Mouse (Mus musculus) right cerebral cortex, postnatal 14 days (tissue): ENCODE data around the gene Ermard.
A peak's percentile ranks its signal among the peaks of the same experiment; 100 is the strongest.
"Not testable (repeated sequence)": the region's sequence is repeated elsewhere in the genome, so short reads cannot be mapped to it uniquely, and the experiment has no call there.

ENCODE experiments used
- DNase-seq: peaks from one replicate; pipeline ENCODE4 v3.0.0; 2022

Gene Ermard

DNA sequence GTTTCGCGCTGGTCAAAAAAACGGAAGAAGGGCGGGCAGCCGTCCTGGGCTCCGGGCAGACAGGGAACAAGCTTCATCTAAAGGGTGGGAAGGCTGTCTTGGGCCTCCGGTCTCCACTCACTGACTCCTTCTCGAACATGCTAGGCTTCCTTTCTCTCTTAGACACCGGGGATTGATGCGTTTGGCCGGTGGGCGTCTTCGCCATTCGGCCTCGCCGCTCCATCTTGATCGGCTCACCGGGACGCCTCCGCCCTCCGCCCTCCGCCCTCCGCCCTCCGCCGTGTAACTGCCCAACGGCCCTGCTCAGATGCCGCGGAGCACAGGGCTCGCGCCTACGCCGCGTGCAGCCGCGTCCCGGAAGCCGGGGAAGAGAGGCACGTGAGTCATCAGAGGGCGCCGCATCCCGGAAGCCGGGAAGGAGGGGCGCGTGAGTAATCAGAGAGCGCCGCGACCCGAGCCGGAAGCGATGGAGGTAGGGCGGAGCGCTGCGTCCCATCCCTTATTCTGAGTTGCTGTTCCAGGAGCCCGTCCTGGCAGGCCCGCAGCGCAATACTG, at the start of gene Ermard, which contains the start of the genes Tcte3 and Gm3448:
Gene Ermard (plus strand): TSS at position 34 of the 555 bp plus-strand sequence.
Gene Tcte3 (minus strand): TSS at position 314 of the 555 bp plus-strand sequence.
Gene Gm3448 (minus strand): TSS at position 363 of the 555 bp plus-strand sequence.
- not testable (repeated sequence) for DNase-seq

DNA sequence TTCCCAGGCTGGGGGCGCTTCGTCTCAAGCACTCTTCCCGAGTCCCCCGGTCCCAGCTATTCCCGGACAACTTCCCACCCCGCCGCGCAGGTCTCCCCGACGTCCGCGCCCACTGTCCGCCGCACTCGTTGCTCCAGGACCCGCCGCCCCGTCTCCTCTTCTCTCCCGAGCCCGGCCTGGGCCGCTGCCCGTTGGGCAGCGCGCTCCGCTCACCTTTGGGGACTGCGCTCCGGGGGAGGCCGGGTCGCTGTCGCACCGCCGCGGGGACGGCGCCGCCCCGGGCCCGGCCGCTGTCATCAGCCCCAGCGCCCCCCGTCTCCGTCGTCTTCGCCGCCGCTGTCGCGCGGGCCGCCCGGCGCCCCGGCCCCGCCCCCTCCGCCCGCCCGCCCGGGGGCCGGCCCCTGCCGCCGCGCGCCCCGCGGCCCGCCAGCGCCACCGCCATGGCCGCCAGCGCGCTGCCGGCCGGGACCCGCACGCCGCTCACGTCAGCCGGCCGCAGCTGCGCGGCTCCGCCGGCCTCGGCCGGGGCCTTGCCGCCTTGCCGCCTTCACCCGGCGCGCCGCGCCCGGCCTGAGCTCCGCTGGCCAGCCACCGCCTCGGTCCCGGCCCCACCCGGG, 48.4 kb upstream of the Ermard start:
- not testable (repeated sequence) for DNase-seq

DNA sequence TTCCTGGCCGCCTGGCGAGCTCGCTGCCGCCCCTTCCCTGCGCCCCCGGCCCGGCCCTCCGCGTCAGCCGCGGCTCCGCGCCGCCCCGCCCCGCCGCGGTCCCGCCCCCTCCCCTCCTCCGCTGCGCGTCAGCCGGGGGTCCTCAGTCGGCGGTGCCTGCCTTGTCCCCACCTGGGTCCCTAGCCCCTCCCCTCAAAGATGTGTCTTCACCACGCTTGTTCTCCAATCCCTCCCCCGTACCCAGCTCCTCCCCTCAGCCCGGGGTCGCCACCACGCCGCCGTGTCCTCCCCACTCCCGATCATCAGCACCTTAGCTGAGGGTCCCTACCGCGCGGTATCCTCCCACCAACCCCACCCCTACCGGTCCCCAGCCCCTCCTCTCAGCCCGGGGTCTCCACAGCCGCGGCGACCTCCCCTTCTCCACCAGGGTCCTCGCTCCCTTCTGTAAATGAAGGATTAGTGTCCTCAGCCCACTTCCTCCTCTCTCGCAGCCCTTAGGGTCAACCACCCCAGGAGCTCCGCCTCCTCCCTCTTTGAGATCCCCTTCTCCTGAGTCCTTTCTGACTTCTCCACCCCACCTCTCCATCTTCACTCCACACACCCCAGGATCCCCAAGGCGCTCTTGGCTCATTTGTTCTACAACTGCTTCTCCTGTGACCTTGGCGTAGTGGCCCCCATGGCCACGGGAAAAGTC, 47.7 kb upstream of the Ermard start:
- DNase-seq, result not testable (repeated sequence)

DNA sequence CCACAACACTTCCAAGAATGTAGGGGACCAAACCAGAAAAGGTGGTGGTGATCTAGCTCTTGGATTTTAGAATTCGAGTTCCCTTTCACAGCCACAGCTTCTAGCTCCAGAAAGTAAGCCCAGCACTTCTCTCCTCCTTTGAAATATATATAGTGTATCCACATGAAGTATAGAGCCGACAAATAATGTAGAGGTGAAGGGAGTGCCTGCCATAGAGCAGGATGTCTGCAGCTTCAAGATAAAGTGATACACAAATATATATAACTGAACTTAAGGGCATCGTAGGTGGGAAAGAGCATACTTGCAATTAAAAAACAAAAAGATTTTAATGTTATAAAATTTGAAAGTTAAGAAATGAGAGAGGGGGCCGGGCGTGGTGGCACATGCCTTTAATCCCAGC, 46.9 kb upstream of the Ermard start:
- not testable (repeated sequence) for DNase-seq

DNA sequence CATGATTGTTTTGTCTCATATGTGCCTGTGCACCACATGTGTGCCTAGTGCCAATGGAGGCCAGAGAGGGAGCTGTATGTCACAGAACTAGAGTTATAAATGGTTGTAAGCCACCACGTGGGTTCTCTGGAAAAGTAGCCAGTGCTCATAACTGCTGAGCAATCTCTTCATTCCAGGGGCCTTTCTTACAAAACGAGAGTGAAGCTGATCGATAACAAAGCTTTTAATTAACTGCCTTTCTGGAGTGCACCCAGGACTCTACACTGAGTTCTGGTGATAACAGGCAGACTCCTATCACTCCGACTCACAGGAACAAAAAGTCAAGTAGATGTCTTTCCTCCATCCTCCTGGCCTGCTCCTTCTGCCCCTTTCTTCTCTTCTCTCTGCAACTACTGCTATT, 41.0 kb upstream of the Ermard start:
- not testable (repeated sequence) for DNase-seq

DNA sequence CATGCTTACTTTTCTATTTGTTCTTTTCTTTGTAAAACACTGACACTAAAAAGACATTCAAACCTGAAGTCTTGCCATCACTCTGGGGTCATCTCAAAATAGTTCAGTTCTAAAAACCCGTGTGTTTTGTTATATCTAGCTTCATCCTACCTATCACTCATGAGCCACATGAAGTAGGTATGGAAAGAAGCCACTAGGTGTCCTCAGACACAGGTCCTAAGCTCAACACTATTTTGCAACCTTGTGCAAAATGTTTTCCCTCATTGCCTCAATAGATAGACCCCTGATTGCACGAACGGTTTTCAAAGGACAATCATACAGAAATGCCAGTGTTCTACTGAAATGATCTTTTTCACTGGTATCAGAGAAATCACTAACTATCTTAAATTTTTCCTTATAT, 31.9 kb upstream of the Ermard start:
- not testable (repeated sequence) for DNase-seq

DNA sequence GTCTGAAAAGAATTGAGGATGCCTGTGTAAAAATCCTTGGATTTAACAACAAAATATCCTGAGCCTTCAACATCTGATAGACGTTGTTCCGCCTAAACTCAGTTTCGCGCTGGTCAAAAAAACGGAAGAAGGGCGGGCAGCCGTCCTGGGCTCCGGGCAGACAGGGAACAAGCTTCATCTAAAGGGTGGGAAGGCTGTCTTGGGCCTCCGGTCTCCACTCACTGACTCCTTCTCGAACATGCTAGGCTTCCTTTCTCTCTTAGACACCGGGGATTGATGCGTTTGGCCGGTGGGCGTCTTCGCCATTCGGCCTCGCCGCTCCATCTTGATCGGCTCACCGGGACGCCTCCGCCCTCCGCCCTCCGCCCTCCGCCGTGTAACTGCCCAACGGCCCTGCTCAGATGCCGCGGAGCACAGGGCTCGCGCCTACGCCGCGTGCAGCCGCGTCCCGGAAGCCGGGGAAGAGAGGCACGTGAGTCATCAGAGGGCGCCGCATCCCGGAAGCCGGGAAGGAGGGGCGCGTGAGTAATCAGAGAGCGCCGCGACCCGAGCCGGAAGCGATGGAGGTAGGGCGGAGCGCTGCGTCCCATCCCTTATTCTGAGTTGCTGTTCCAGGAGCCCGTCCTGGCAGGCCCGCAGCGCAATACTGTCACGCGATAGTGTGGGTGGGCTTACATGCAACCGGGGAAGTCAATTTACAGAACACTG, 31.1 kb upstream of the Ermard start, which contains the start of gene Gm3435:
Gene Gm3435 (plus strand): TSS at position 471 of the 708 bp plus-strand sequence.
- not testable (repeated sequence) for DNase-seq

DNA sequence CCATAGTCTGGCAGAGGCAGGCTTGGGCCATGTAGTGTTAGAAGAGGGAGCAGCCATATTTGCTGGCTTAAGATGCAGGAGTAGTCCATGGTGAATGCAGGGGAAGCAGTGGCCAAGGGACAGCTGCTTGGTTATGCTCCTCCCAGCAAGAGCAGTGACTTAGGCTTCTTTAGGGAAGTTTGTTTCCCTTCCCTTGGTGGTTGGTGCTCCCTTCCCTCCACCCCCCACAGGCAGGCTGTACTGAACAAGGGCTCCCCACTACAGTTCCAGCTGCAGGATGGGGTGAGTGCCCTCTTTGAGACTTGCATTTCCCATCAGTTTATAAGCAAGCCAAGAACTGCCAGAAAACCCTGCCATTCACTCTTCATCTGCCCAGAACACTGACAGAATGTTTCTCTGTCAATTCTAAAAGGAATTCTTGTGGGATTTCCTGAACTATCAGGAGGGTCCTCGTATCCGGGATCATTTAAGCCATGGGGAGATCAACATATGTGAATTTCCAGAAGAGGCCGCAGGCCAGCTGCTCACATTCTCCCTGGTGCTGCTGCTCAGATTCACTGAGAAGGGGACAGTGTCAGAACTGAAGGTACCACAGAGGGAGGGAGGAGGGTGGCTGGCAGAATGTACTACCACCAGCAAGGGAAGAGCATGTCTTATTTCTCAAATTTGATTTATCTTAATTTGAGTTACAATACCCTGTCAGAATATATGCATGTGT, 19.3 kb upstream of the Ermard start:
- peak; percentile 21 for DNase-seq

DNA sequence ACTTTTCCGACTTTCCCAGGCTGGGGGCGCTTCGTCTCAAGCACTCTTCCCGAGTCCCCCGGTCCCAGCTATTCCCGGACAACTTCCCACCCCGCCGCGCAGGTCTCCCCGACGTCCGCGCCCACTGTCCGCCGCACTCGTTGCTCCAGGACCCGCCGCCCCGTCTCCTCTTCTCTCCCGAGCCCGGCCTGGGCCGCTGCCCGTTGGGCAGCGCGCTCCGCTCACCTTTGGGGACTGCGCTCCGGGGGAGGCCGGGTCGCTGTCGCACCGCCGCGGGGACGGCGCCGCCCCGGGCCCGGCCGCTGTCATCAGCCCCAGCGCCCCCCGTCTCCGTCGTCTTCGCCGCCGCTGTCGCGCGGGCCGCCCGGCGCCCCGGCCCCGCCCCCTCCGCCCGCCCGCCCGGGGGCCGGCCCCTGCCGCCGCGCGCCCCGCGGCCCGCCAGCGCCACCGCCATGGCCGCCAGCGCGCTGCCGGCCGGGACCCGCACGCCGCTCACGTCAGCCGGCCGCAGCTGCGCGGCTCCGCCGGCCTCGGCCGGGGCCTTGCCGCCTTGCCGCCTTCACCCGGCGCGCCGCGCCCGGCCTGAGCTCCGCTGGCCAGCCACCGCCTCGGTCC, 17.0 kb upstream of the Ermard start:
- not testable (repeated sequence) for DNase-seq

DNA sequence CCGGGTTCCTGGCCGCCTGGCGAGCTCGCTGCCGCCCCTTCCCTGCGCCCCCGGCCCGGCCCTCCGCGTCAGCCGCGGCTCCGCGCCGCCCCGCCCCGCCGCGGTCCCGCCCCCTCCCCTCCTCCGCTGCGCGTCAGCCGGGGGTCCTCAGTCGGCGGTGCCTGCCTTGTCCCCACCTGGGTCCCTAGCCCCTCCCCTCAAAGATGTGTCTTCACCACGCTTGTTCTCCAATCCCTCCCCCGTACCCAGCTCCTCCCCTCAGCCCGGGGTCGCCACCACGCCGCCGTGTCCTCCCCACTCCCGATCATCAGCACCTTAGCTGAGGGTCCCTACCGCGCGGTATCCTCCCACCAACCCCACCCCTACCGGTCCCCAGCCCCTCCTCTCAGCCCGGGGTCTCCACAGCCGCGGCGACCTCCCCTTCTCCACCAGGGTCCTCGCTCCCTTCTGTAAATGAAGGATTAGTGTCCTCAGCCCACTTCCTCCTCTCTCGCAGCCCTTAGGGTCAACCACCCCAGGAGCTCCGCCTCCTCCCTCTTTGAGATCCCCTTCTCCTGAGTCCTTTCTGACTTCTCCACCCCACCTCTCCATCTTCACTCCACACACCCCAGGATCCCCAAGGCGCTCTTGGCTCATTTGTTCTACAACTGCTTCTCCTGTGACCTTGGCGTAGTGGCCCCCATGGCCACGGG, 16.4 kb upstream of the Ermard start:
- DNase-seq, result not testable (repeated sequence)

DNA sequence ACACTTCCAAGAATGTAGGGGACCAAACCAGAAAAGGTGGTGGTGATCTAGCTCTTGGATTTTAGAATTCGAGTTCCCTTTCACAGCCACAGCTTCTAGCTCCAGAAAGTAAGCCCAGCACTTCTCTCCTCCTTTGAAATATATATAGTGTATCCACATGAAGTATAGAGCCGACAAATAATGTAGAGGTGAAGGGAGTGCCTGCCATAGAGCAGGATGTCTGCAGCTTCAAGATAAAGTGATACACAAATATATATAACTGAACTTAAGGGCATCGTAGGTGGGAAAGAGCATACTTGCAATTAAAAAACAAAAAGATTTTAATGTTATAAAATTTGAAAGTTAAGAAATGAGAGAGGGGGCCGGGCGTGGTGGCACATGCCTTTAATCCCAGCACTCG, 15.5 kb upstream of the Ermard start:
- DNase-seq, result not testable (repeated sequence)

DNA sequence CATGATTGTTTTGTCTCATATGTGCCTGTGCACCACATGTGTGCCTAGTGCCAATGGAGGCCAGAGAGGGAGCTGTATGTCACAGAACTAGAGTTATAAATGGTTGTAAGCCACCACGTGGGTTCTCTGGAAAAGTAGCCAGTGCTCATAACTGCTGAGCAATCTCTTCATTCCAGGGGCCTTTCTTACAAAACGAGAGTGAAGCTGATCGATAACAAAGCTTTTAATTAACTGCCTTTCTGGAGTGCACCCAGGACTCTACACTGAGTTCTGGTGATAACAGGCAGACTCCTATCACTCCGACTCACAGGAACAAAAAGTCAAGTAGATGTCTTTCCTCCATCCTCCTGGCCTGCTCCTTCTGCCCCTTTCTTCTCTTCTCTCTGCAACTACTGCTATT, 9.6 kb upstream of the Ermard start:
- not testable (repeated sequence) for DNase-seq

DNA sequence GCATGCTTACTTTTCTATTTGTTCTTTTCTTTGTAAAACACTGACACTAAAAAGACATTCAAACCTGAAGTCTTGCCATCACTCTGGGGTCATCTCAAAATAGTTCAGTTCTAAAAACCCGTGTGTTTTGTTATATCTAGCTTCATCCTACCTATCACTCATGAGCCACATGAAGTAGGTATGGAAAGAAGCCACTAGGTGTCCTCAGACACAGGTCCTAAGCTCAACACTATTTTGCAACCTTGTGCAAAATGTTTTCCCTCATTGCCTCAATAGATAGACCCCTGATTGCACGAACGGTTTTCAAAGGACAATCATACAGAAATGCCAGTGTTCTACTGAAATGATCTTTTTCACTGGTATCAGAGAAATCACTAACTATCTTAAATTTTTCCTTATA, 553 bp upstream of the Ermard start:
- DNase-seq, result not testable (repeated sequence)

DNA sequence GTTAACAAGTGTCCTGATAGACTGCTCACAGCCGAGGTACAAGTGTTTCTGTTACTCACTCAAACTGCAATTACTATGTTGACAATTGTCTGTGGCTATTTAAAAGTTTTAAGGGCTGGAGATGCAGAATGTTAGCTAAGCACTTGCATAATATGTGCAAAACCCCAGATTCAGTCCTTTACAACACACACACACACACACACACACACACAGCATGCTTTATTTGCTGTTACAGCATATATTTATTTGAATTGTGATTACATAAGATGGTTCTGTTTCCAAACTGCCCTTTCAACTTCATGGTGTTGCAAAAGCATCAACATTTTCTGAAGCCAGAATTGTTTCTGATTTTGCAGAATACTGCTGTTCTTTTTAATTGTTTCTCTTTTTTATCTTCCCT, 9.3 kb downstream of the Ermard start:
- not testable (repeated sequence) for DNase-seq

DNA sequence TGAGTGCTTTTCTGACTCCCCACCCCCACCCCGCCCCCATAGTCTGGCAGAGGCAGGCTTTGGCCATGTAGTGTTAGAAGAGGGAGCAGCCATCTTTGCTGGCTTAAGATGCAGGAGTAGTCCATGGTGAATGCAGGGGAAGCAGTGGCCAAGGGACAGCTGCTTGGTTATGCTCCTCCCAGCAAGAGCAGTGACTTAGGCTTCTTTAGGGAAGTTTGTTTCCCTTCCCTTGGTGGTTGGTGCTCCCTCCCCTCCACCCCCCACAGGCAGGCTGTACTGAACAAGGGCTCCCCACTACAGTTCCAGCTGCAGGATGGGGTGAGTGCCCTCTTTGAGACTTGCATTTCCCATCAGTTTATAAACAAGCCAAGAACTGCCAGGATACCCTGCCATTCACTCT, 11.8 kb downstream of the Ermard start:
- DNase-seq, result not testable (repeated sequence)

DNA sequence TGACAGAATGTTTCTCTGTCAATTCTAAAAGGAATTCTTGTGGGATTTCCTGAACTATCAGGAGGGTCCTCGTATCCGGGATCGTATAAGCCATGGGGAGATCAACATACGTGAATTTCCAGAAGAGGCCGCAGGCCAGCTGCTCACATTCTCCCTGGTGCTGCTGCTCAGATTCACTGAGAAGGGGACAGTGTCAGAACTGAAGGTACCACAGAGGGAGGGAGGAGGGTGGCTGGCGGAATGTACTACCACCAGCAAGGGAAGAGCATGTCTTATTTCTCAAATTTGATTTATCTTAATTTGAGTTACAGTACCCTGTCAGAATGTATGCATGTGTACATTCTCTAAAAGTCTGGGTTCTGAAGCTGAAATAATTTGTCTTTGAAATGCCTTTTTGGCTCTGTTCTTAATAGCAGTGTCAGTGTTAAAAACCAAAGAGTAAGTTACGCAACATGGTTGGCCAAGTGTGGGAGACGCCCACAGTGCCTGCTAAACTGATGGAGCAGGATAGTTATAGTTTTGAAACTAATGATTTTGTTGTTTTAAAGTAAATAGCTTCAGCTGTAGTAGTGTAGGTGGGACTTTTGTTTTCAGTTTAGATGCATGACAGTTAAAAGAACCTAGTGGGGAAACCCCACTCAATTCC, 12.3 kb downstream of the Ermard start:
- DNase-seq, result not testable (repeated sequence)

DNA sequence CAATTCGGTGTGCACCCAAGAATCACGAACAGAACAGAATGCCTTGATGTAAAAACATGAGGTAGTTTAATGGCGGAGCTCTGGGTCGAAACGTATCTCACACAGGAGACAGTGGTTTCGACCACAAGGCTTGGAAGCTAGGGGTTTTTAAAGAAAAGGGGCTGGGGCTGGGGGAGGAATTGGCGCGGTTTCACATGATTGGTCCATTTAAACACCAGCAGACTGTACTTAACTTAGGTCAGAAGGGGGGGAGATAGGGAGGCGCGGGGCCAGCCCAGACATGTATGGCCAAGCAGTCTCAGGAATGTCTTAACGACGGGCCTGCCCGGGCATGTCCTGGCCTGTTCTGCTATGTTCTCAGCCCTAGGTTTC, 12.8 kb downstream of the Ermard start:
- DNase-seq, result not testable (repeated sequence)

DNA sequence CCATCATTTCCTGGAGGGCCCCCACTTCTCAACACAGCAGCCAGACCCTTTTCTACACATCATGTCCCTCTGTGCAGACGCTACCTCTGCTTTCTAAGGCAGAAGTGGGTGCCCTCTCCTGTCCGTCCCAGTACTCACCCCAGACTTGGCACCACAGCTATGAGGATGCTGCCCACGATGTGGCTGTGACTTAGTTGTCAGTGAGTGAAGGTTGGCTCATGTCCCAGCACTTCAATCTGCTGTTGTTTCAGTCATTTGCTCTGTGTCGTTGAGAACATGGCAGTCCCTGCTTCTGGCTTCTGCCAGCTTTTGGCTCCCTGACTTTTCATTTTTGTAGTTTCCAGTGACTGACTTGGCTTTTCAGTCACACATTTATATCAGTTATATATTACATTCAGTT, 14.9 kb downstream of the Ermard start:
- DNase-seq, result no peak

DNA sequence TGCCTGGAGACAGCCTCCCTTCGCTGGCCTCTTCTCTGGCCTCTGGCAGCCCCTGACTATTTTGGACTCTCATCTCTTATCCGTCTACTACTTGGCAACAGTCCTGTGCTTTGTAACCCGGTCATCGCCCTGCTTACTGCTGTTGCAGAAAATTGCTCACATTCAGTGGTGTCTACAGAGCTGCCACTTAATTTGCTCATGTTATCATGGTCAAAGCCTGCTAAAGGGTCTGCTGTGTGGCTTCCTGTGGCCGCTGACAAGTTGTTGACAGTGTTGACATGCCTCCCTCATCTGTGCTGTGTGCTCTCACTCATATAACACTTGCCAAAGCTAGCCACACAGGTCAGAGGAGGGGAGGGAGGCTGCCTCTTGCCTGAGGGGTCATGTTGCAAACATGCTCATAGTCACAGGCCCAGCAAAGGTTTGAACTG, 17.2 kb downstream of the Ermard start:
- DNase-seq, result no peak

DNA sequence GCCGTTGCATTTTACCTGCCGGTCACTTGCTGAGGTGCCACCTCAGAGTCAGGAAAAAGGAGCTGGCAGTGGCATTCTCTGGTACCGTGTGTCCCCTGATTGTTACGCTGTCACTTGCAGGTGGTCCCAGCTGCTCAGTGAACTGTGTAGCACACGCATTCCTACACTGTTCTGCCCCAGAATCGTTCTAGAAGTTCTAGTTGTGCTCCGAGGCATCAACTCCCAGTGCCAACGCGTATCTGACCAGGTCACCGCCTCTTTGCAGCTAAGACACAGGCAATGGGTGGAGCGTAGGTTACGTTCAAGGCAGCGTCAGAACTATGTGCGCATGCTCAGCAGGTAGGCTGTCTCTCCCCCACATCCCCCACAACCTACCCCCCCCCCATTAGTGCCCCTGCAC, 18.6 kb downstream of the Ermard start:
- no peak for DNase-seq

DNA sequence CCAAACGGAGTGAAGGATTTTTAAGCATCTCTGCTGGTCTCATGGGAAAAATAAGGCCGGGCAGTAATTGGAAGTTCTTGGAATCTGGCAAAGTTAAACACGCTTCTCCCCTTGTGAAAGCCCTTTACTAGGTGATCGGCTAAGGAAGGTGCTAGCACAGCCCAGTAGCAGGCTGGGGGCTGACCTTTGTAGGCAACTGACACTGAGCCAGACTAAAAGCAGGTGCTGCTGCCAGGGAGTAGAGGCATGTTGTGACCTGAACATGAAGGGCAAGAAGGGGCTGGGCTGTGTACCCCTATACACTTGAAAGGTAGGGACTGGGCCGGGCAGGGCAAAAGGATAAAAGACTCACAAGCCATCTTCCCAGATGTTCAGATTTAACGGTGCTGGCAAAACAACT, 19.3 kb downstream of the Ermard start:
- DNase-seq, result no peak
